Mouse (Mus musculus) stomach, embryonic 14.5 days (tissue): Measurements from ENCODE around the gene Lamtor5. TPM values are rescaled to one million over a fixed set of nuclear protein-coding genes. Genes with fewer than 3 reads are reported as not detected.

ENCODE experiments used
- ATAC-seq: fragments of 200-750 bp; cut with Nextera tagmentation; 2 replicates; pipeline ENCODE4 v1.8.0; 2017; ENCODE audit warnings: low read depth, moderate TSS enrichment; ENCODE audit not compliant: insufficient number of reproducible peaks, insufficient read depth, low FRiP score
- H3K27ac ChIP-seq: fragments of 300-500 bp; sonication (generic); 2 replicates; pipeline ENCODE4 v1.5.1; 2014; ENCODE audit warnings: mild to moderate bottlenecking, low read length, moderate library complexity, mixed read lengths
- H3K27me3 ChIP-seq: fragments of 300-500 bp; sonication (generic); 2 replicates; pipeline ENCODE4 v1.6.1; 2014; ENCODE audit warnings: low read length, control low read depth, mixed read lengths; ENCODE audit not compliant: control insufficient read depth, insufficient read depth
- H3K36me3 ChIP-seq: fragments of 300-500 bp; sonication (generic); 2 replicates; pipeline ENCODE4 v1.6.1; 2014; ENCODE audit warnings: mild to moderate bottlenecking, control low read depth, low read length, moderate library complexity, mixed read lengths; ENCODE audit not compliant: control insufficient read depth, insufficient read depth
- H3K4me1 ChIP-seq: fragments of 300-500 bp; sonication (generic); 2 replicates; pipeline ENCODE4 v1.6.1; 2014; ENCODE audit warnings: low read length, control low read depth, mixed read lengths; ENCODE audit not compliant: control insufficient read depth, insufficient read depth
- H3K4me2 ChIP-seq: fragments of 300-500 bp; sonication (generic); replicated peaks from 2 replicates; pipeline ENCODE4 v1.6.1; 2014; ENCODE audit warnings: low read depth, low read length, control low read depth
- H3K4me3 ChIP-seq: fragments of 300-500 bp; sonication (generic); 2 replicates; pipeline ENCODE4 v1.5.1; 2014; ENCODE audit warnings: low read depth, low read length, control low read depth
- H3K9ac ChIP-seq: fragments of 300-500 bp; sonication (generic); replicated peaks from 2 replicates; pipeline ENCODE4 v1.6.1; 2014; ENCODE audit warnings: low read depth, mild to moderate bottlenecking, control low read depth, low read length, moderate library complexity, mixed read lengths
- H3K9me3 ChIP-seq: fragments of 300-500 bp; sonication (generic); 2 replicates; pipeline ENCODE4 v1.6.1; 2016; ENCODE audit warnings: low read depth, low read length, control low read depth; ENCODE audit not compliant: control insufficient read depth
- WGBS: fragments of 180-500 bp; shearing (Covaris S2); extraction: QIAGEN DNeasy Blood & Tissue Kit; methylation state at CpG from one replicate; pipeline ENCODE4 v1.1.7; 2014; 5-methylcytosine and 5-hydroxymethylcytosine counted together
- polyA plus RNA-seq: library from polyadenylated mRNA; unstranded; fragments of >200 nt; fragmentation: Nextera tagmentation; extraction: Ambion mirVana; gene quantifications from 2 replicates; pipeline ENCODE4 v1.2.1, GENCODE M21; 2014

Lamtor5 gene
- polyA plus RNA-seq, 1 experiment from 2014 or later: 201 TPM

DNA sequence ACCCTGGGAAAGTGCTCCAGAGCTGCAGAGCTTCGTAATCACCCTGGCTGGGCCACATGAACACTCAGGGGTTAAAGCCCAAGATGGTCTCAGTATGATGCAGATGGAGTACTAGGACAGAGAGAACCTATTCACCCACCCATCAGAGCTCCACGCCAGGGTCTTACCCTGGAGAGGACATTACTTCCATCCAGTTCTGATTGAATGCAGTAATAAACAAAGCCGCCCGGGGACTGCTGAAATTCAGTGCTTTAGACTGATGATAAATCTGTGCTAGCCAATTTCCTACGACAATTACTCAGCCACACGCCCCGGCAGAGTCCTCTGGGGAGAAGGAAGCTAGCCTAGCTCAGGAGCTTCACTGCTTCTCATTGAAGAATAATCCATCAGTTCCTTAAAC lies 21.9 kb upstream of the Lamtor5 start:
- Histone ChIP-seq H3K4me2 (no peak overlapping the region), H3K9ac (no peak overlapping the region), H3K9me3 (no peaks in the 10 kb centered on the region), H3K4me3 (no peak overlapping the region), H3K27ac (no peak overlapping the region), H3K36me3 (no peaks in the 10 kb centered on the region), H3K27me3 (no peaks in the 10 kb centered on the region), H3K4me1 (0 out of 2 replicates have a peak, but pooled peaks cover 5% of the 10 kb centered on the region)
- no peak for ATAC-seq
- WGBS: 31% methylated on average over 7 of the region's 7 CpGs

GRCm38 (mm10) chr3:107257924-107258323 lies 20.7 kb upstream of the Lamtor5 start:
- H3K4me3 ChIP-seq: no peak overlapping the region
- ATAC-seq: no peak
- 66% methylated on average over 5 of the region's 5 CpGs for WGBS
- H3K9ac ChIP-seq: no peak overlapping the region
- H3K4me1 ChIP-seq: 0 out of 2 replicates have a peak, but pooled peaks cover 5% of the 10 kb centered on the region
- H3K36me3 ChIP-seq: no peaks in the 10 kb centered on the region
- no peak overlapping the region for H3K27ac ChIP-seq
- no peak overlapping the region for H3K4me2 ChIP-seq
- H3K9me3 ChIP-seq: no peaks in the 10 kb centered on the region
- no peaks in the 10 kb centered on the region for H3K27me3 ChIP-seq

DNA sequence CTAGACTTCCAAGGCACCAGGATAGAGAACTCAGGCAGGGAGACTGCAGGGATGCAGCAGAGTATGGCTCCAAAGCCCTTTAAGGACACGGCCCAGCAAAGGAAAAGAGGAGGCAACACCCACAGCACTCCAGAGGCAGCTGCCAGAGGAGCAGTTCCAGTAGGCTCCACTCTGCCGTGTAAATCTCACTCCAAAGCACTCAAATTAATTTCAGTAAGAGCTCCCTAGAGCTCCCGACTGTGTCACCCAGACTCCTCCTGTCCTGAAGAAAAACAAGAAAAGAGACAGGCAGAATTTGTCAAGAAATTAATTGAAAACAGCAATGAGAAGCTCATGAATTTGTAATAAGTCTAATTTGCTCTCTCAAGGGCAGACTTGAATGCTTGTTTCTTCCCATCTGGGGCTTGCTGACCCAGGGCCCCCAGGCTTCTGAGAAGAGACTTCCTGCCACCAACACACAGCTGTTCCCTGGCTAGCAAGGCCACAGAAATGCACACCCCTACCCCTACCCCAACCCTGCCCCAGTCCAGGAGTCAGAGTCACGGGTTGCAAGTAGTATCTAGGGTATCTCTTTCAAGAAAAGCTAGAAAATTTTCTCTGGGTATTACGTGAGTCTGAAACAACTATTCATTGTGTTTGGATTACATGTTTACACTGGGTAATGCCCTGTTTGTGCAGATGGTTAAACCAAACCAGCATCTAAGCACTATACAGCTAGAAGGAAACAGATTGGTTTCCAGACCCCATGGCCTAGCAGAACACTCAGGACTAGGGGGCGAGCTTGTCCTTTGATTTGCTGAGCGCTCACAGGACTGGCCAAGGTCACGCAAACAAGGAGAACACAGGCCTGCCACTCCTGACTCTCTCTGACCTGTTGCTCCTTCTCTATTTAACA lies 17.5 kb upstream of the Lamtor5 start:
- no peaks in the 10 kb centered on the region for H3K27me3 ChIP-seq
- no peaks in the 10 kb centered on the region for H3K36me3 ChIP-seq
- H3K4me1 ChIP-seq: 0 out of 2 replicates have a peak, but pooled peaks cover 5% of the 10 kb centered on the region
- ATAC-seq: 0 out of 2 replicates have a peak, but pooled peaks have one; percentile 42
- peak overlapping the region; percentile 45; the same call in 1 of the 2 replicates for H3K27ac ChIP-seq
- H3K9ac ChIP-seq: no peak overlapping the region
- no peak overlapping the region for H3K4me2 ChIP-seq
- H3K9me3 ChIP-seq: no peaks in the 10 kb centered on the region
- 37% methylated on average over 8 of the region's 8 CpGs for WGBS
- H3K4me3 ChIP-seq: no peak overlapping the region

- H3K4me3 ChIP-seq: no peak overlapping the region
- peak overlapping the region; percentile 45; the same call in 1 of the 2 replicates for H3K27ac ChIP-seq
- H3K4me2 ChIP-seq: no peak overlapping the region
- no peaks in the 10 kb centered on the region for H3K27me3 ChIP-seq
- H3K36me3 ChIP-seq: no peaks in the 10 kb centered on the region
- no peak for ATAC-seq
- no peak overlapping the region for H3K9ac ChIP-seq
- 0 out of 2 replicates have a peak, but pooled peaks cover 5% of the 10 kb centered on the region for H3K4me1 ChIP-seq
- H3K9me3 ChIP-seq: no peaks in the 10 kb centered on the region
- 54% methylated on average over 7 of the region's 7 CpGs for WGBS
Measured at GRCm38 (mm10) chr3:107261851-107262165, 16.9 kb upstream of the Lamtor5 start.

- Histone ChIP-seq H3K9me3 (no peaks in the 10 kb centered on the region), H3K4me2 (no peak overlapping the region), H3K27ac (no peak overlapping the region), H3K27me3 (no peaks in the 10 kb centered on the region), H3K4me1 (no peaks in the 10 kb centered on the region), H3K4me3 (no peak overlapping the region), H3K36me3 (no peaks in the 10 kb centered on the region), H3K9ac (no peak overlapping the region)
- 27% methylated on average over 2 of the region's 2 CpGs for WGBS
- no peak for ATAC-seq
Measured at GRCm38 (mm10) chr3:107266814-107267345, 11.8 kb upstream of the Lamtor5 start.

DNA sequence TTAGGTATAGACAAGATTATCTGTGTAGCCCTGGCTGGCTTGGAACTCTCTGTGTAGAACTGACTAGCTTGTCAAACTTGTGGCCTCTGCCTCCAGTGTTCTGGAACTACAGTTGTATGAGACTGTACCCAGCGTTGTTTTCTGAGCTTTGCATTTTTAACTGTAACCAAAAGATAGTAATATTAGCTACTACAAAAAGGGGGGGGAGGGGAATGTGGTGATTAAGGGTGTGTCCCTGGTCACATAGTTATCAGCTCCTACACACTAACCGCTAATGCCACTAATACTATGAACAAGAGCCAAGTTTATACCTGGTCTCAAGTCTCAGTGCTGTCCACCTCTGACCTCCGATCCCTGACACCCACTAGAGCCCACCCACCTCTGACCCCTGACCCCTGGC lies 6.2 kb upstream of the Lamtor5 start:
- H3K36me3 ChIP-seq: no peaks in the 10 kb centered on the region
- no peak overlapping the region for H3K9ac ChIP-seq
- ATAC-seq: no peak
- no peak overlapping the region for H3K4me2 ChIP-seq
- H3K4me1 ChIP-seq: no peaks in the 10 kb centered on the region
- H3K9me3 ChIP-seq: no peaks in the 10 kb centered on the region
- H3K27ac ChIP-seq: no peak overlapping the region
- WGBS: 87% methylated on average over 3 of the region's 3 CpGs
- no peaks in the 10 kb centered on the region for H3K27me3 ChIP-seq
- H3K4me3 ChIP-seq: no peak overlapping the region

DNA sequence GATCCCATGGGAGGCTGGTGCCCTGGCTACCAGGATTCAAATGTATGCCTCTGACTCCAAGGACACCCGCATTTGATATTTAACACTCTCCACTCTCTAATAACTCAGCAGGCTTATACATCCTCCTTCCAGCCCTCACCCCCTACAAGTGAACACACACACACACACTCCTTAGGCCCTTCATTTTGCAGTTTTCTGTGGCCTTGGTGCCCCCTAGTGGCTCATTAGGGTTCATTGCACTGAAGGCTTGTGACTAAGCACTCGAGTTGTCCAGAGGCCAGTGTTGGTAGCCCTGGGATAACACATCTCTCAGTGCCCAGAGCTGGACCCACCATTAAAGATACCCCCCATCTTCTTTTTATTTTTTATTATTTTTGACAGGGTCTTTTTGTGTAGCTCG lies 4.8 kb upstream of the Lamtor5 start:
- Histone ChIP-seq H3K27ac (no peak overlapping the region), H3K4me3 (no peak overlapping the region), H3K27me3 (no peaks in the 10 kb centered on the region), H3K9me3 (no peaks in the 10 kb centered on the region), H3K4me2 (no peak overlapping the region), H3K36me3 (no peaks in the 10 kb centered on the region), H3K4me1 (no peaks in the 10 kb centered on the region), H3K9ac (no peak overlapping the region)
- WGBS: 19% methylated on average over 3 of the region's 3 CpGs
- ATAC-seq: peak; percentile 51

DNA sequence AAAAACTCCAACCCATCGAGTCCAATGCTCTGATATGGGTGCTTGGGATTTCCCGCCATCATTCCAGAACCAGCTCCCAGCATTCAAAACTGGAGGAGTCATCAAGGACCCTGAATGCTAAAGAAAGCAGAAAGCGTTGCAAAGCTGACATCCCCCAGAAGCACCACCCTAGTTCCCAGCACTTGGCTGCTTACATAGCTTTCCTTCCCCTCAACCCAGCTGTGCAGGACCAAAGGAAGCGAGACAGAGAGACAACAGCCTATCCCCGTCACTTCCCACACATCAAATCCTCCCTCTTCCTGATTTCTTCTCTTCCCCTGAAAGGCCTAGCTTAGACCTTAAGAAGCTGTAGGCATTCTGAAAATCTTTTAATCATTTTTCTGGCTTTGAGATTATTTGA lies 3.3 kb upstream of the Lamtor5 start:
- Histone ChIP-seq H3K4me3 (no peak overlapping the region), H3K27me3 (no peaks in the 10 kb centered on the region), H3K9me3 (no peaks in the 10 kb centered on the region), H3K4me2 (no peak overlapping the region), H3K36me3 (no peaks in the 10 kb centered on the region), H3K9ac (no peak overlapping the region), H3K27ac (no peak overlapping the region), H3K4me1 (peaks cover 8% of the 10 kb centered on the region)
- ATAC-seq: no peak
- WGBS: 47% methylated on average over 5 of the region's 5 CpGs
